Mouse (Mus musculus) lung, postnatal 4 days (tissue): Measurements from ENCODE around the gene Cyth3.
A peak's percentile ranks its signal among the peaks of the same experiment; 100 is the strongest.

Experiments used
- DNase-seq, 2 experiments: peaks; one replicate each; pipeline ENCODE4 v3.0.0; 2021

The Cyth3 gene

GRCm38 (mm10) chr5:143669839-143670238 is 47.6 kb downstream of the Cyth3 start:
- DNase-seq = peak; percentile 50

GRCm38 (mm10) chr5:143670740-143671415 is 48.6 kb downstream of the Cyth3 start:
- DNase-seq = no peak

GRCm38 (mm10) chr5:143674576-143674975 is 52.3 kb downstream of the Cyth3 start:
- DNase-seq = no peak

- no peak for DNase-seq
Observed at GRCm38 (mm10) chr5:143676218-143676985, 54.2 kb downstream of the Cyth3 start.

GRCm38 (mm10) chr5:143677363-143677762 is 55.1 kb downstream of the Cyth3 start:
- no peak for DNase-seq

- DNase-seq = no peak
Observed at GRCm38 (mm10) chr5:143678634-143679271, 56.5 kb downstream of the Cyth3 start.

GRCm38 (mm10) chr5:143679654-143680053 is 57.4 kb downstream of the Cyth3 start:
- peak in 1 of 2 experiments; percentile 24 for DNase-seq

- DNase-seq = no peak
Observed at GRCm38 (mm10) chr5:143683696-143684095, 61.4 kb downstream of the Cyth3 start.

- DNase-seq = no peak
Observed at GRCm38 (mm10) chr5:143684911-143685390, 62.7 kb downstream of the Cyth3 start.

GRCm38 (mm10) chr5:143686456-143686855 is 64.2 kb downstream of the Cyth3 start:
- no peak for DNase-seq

GRCm38 (mm10) chr5:143687589-143687988 is 65.3 kb downstream of the Cyth3 start:
- DNase-seq = no peak

- DNase-seq = no peak
Observed at GRCm38 (mm10) chr5:143690392-143690791, 68.1 kb downstream of the Cyth3 start.

- no peak for DNase-seq
Observed at GRCm38 (mm10) chr5:143690926-143691325, 68.7 kb downstream of the Cyth3 start.

GRCm38 (mm10) chr5:143696323-143696722 is 74.1 kb downstream of the Cyth3 start:
- DNase-seq = peak in 1 of 2 experiments; percentile 52

GRCm38 (mm10) chr5:143698454-143698853 is 76.2 kb downstream of the Cyth3 start:
- DNase-seq = no peak

GRCm38 (mm10) chr5:143700247-143700646 is 78.0 kb downstream of the Cyth3 start:
- DNase-seq = no peak

- no peak for DNase-seq
Observed at GRCm38 (mm10) chr5:143701074-143701473, 78.8 kb downstream of the Cyth3 start.

GRCm38 (mm10) chr5:143704875-143705658 is 82.8 kb downstream of the Cyth3 start:
- no peak for DNase-seq

- peak in 1 of 2 experiments; percentile 14 for DNase-seq
Observed at GRCm38 (mm10) chr5:143705659-143705982, 83.4 kb downstream of the Cyth3 start.

GRCm38 (mm10) chr5:143706030-143706821 is 84.0 kb downstream of the Cyth3 start:
- peak in 1 of 2 experiments; percentile 14 for DNase-seq

GRCm38 (mm10) chr5:143706822-143707200 is 84.6 kb downstream of the Cyth3 start:
- DNase-seq = peak in 1 of 2 experiments; percentile 15

- peak; percentile 72 to 73 for DNase-seq
Observed at GRCm38 (mm10) chr5:143711326-143711725, 89.1 kb downstream of the Cyth3 start.
